In the genomic region with DNA sequence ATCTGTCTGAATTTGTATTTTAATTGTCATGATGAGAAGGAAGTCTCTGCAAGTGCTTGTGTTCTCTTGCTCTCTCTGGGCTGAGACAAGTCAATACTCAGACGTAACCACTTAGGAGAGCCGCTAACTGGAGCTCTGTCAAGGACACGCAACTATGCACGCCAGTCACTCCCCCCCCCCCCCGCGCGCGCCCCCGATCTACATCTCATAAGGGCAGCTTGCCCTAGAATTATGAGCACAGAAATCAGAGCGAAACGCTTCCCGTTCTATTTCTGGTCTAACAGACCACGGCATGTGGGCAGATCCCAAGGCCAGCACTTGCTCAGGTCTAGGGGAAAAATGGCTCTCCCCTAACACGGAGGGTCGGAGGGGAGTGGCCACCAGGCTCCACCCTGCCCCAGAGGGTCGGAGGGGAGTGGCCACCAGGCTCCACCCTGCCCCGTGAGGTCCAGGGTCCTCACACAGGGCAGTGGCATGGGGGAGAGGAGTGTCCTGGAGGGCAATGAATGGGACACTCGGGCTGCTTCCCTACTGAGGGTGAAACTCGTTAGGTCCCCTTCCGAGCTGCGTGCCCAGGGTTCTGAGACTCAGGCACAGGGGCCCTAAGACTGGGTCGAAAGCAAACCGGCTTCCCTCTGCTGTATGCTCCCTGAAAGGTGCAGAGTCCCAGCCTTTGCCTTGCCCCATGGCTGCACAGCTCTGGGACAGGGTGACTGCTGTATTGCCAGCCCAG, we compare ENCODE assay signal across 8 mouse cellular contexts.
A peak's percentile ranks its signal among the peaks of the same experiment; 100 is the strongest.
DNase-seq lines count a peak whose midpoint lies in the region; ATAC-seq and TF ChIP-seq lines count a peak whose summit lies in the region.

No protein-coding gene starts in this region.

- no peak for DNase-seq in heart, postnatal 0 days (ENCODE audit: low spot score)
- no peak for DNase-seq in heart, postnatal 25 days (ENCODE audit: low spot score)
- DNase-seq in adrenal gland, postnatal 36 days, result peak; percentile 13 to 49
- peak; percentile 20 for DNase-seq in forelimb bud, embryonic 11.5 days (ENCODE audit: low read depth, low spot score)
- DNase-seq in midbrain, embryonic 14.5 days, result peak; percentile 33
- DNase-seq in layer of hippocampus, postnatal 36 days, result no peak
- no peak for DNase-seq in left cerebral cortex, adult 8-10 months (ENCODE audit: low spot score in 2 of 2)
- DNase-seq in cerebellum, adult 9-11 months, result no peak

- H3K4me3 ChIP-seq in heart, postnatal 0 days (ENCODE audit: low read depth, low read length), result peak overlapping the region; percentile 25
- H3K4me3 ChIP-seq in midbrain, embryonic 14.5 days (replicated peaks; ENCODE audit: low read depth, low read length), result 0 out of 2 replicates have a peak overlapping the region, but pooled peaks have one; percentile 12

- 3% methylated on average over 23 of the region's 23 CpGs for WGBS in heart, postnatal 0 days
- WGBS in midbrain, embryonic 14.5 days, result 5% methylated on average over 23 of the region's 23 CpGs

- TF ChIP-seq CTCF in heart, postnatal 0 days (IDR thresholded peaks at IDR 0.05; ENCODE audit: low read depth), result no peak

- H3K9me3 ChIP-seq in heart, postnatal 0 days (replicated peaks; ENCODE audit: control insufficient read depth, low read length), result no peaks in the 10 kb centered on the region
- H3K9me3 ChIP-seq in midbrain, embryonic 14.5 days (ENCODE audit: control insufficient read depth, low read length), result no peaks in the 10 kb centered on the region

- no peak overlapping the region for H3K9ac ChIP-seq in heart, postnatal 0 days (replicated peaks; ENCODE audit: low read depth, low read length)
- H3K9ac ChIP-seq in midbrain, embryonic 14.5 days (replicated peaks; ENCODE audit: low read length), result peak overlapping the region; percentile 6; the same call in 1 of the 2 replicates

- H3K4me1 ChIP-seq in heart, postnatal 0 days (ENCODE audit: control insufficient read depth, insufficient read depth), result no peaks in the 10 kb centered on the region
- peaks cover 12% of the 10 kb centered on the region for H3K4me1 ChIP-seq in midbrain, embryonic 14.5 days (ENCODE audit: control insufficient read depth, insufficient read depth, low read length)

- ATAC-seq in heart, postnatal 0 days (ENCODE audit: insufficient read depth, low read depth), result peak; percentile 27; the same call in 1 of the 2 replicates
- 0 out of 2 replicates have a peak, but pooled peaks have one; percentile 47 for ATAC-seq in midbrain, embryonic 14.5 days (ENCODE audit: low FRiP score, low TSS enrichment)

- no peaks in the 10 kb centered on the region for H3K36me3 ChIP-seq in heart, postnatal 0 days (replicated peaks; ENCODE audit: control insufficient read depth, insufficient read depth, low read length)
- H3K36me3 ChIP-seq in midbrain, embryonic 14.5 days (ENCODE audit: control insufficient read depth, insufficient read depth, low read length), result no peaks in the 10 kb centered on the region

- H3K27ac ChIP-seq in heart, postnatal 0 days (ENCODE audit: low read depth), result no peak overlapping the region
- no peak overlapping the region for H3K27ac ChIP-seq in midbrain, embryonic 14.5 days (replicated peaks; ENCODE audit: low read depth, low read length)

- intact Hi-C loops in heart, postnatal 25 days (cut with DNase I), result no loop called here

- 0 out of 2 replicates have a peak, but pooled peaks cover 3% of the 10 kb centered on the region for H3K27me3 ChIP-seq in heart, postnatal 0 days (ENCODE audit: control insufficient read depth, insufficient read depth, low read length)
- H3K27me3 ChIP-seq in midbrain, embryonic 14.5 days (ENCODE audit: control insufficient read depth, insufficient read depth, low read length), result no peaks in the 10 kb centered on the region

- peak overlapping the region; percentile 48 for H3K4me2 ChIP-seq in heart, postnatal 0 days (ENCODE audit: low read depth, low read length)
- peak overlapping the region; percentile 45 for H3K4me2 ChIP-seq in midbrain, embryonic 14.5 days (ENCODE audit: low read length)

- TF ChIP-seq EP300 in heart, postnatal 0 days (IDR thresholded peaks at IDR 0.05; ENCODE audit: low read depth), result no peak

Comparison
In these comparisons a context has a peak if more than half of its experiments do, and no peak if none do; other contexts are left out.
1. DNase-seq: peak in adrenal gland, postnatal 36 days (2 of 2), forelimb bud, embryonic 11.5 days (single experiment) and midbrain, embryonic 14.5 days (single experiment); none in heart, postnatal 0 days (single experiment), heart, postnatal 25 days (single experiment), layer of hippocampus, postnatal 36 days (0 of 2), left cerebral cortex, adult 8-10 months (0 of 2) and cerebellum, adult 9-11 months (single experiment).